8 mouse cellular contexts compared by ENCODE assay signal in the genomic region with DNA sequence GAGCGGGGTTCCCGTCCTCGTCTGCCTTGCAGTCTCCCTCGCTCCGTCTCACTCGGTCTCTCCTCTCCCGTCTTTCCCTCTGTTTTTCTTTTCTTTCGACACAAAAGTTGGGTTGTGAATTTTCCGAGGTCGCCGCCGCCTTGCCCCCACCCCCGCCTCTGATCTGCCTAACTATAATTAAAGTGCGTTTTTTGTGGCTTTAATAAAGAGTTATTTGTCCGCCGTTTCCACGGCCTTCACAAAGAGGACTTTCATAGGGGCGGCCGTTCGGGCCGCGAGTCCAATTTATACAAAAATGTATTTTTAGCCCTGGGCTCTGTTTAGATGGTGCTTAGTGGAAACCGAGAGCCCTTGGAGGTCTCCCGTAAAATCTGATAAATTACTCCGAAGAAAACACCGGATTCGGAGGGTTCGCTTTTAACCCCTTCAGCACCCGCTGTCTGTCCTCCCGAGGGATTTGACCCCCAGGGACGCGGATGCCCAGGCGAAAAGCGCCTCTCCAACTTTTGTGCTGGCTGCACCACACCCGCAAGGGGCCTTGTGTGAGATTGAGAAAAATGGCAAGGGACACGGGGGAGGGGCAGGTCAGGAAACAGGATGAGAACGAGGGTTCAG. TPM values are rescaled to one million over a fixed set of nuclear protein-coding genes. Genes with fewer than 3 reads are reported as not detected.
DNase-seq lines count a peak whose midpoint lies in the region; ATAC-seq and TF ChIP-seq lines count a peak whose summit lies in the region.

No protein-coding gene starts in this region.

- no peak for DNase-seq in lung, postnatal 4 days
- no peak for DNase-seq in ovary, adult 18-20 months (ENCODE audit: low spot score)
- no peak for DNase-seq in thymus, postnatal 14 days

- H3K9ac ChIP-seq in lung, embryonic 15.5 days, result 0 out of 2 replicates have a peak overlapping the region, but pooled peaks have one; percentile 21
- H3K9ac ChIP-seq in heart, embryonic 11.5 days (ENCODE audit: low read depth, low read length), result no peak overlapping the region
- peak overlapping the region; percentile 93 for H3K9ac ChIP-seq in limb, embryonic 12.5 days (replicated peaks)

- ATAC-seq in lung, embryonic 15.5 days (ENCODE audit: borderline replicate concordance, extremely low read depth, low FRiP score, low TSS enrichment), result no peak
- no peak for ATAC-seq in heart, embryonic 11.5 days (replicated peaks; ENCODE audit: insufficient number of reproducible peaks, low FRiP score, low TSS enrichment)
- ATAC-seq in limb, embryonic 12.5 days (ENCODE audit: insufficient number of reproducible peaks, insufficient read depth, low FRiP score, low TSS enrichment, low read depth), result no peak
- ATAC-seq in megakaryocyte-erythroid progenitor cell, adult 5-6 weeks (replicated peaks; ENCODE audit: low FRiP score, low TSS enrichment, poor library complexity, severe bottlenecking), result no peak

- H3K4me1 ChIP-seq in lung, embryonic 15.5 days, result peaks cover 85% of the 10 kb centered on the region
- peaks cover 44% of the 10 kb centered on the region for H3K4me1 ChIP-seq in heart, embryonic 11.5 days (ENCODE audit: control insufficient read depth, insufficient read depth, low read length)
- H3K4me1 ChIP-seq in limb, embryonic 12.5 days (replicated peaks), result peaks cover 65% of the 10 kb centered on the region
- H3K4me1 ChIP-seq in small intestine, adult 2 months (ENCODE audit: control insufficient read depth, insufficient read depth, insufficient read length, low read length), result peaks cover 13% of the 10 kb centered on the region

- H3K36me3 ChIP-seq in lung, embryonic 15.5 days, result no peaks in the 10 kb centered on the region
- H3K36me3 ChIP-seq in heart, embryonic 11.5 days (ENCODE audit: control insufficient read depth, insufficient read depth, low read length), result no peaks in the 10 kb centered on the region
- H3K36me3 ChIP-seq in limb, embryonic 12.5 days, result peaks cover 30% of the 10 kb centered on the region
- H3K36me3 ChIP-seq in small intestine, adult 2 months (ENCODE audit: control insufficient read depth, insufficient read depth, low read length), result no peaks in the 10 kb centered on the region

- H3K4me3 ChIP-seq in lung, embryonic 15.5 days, result peak overlapping the region; percentile 49
- peak overlapping the region; percentile 42 for H3K4me3 ChIP-seq in heart, embryonic 11.5 days (ENCODE audit: low read depth, low read length)
- H3K4me3 ChIP-seq in limb, embryonic 12.5 days (replicated peaks), result peak overlapping the region; percentile 76
- H3K4me3 ChIP-seq in small intestine, adult 2 months (ENCODE audit: low read depth, low read length), result peak overlapping the region; percentile 51

- H3K4me2 ChIP-seq in lung, embryonic 15.5 days, result peak overlapping the region; percentile 97
- peak overlapping the region; percentile 81 for H3K4me2 ChIP-seq in heart, embryonic 11.5 days
- H3K4me2 ChIP-seq in limb, embryonic 12.5 days, result peak overlapping the region; percentile 88

- under 1% methylated on average over 37 of the region's 37 CpGs for WGBS in lung, embryonic 15.5 days
- under 1% methylated on average over 37 of the region's 37 CpGs for WGBS in heart, embryonic 11.5 days (ENCODE audit: insufficient replicate concordance)
- WGBS in limb, embryonic 12.5 days, result under 1% methylated on average over 37 of the region's 37 CpGs
- WGBS in small intestine, adult 2 months, result 2% methylated on average over 37 of the region's 37 CpGs

- TF ChIP-seq POLR2A in small intestine, adult 2 months (IDR thresholded peaks at IDR 0.05; ENCODE audit: low read depth, low read length), result no peak

- peaks cover 98% of the 10 kb centered on the region for H3K27me3 ChIP-seq in lung, embryonic 15.5 days
- peaks cover 90% of the 10 kb centered on the region for H3K27me3 ChIP-seq in heart, embryonic 11.5 days (ENCODE audit: control insufficient read depth, insufficient read depth, low read length)
- H3K27me3 ChIP-seq in limb, embryonic 12.5 days, result peaks cover 38% of the 10 kb centered on the region
- peaks cover 81% of the 10 kb centered on the region for H3K27me3 ChIP-seq in small intestine, adult 2 months (ENCODE audit: control insufficient read depth, insufficient read depth, low read length)

- H3K27ac ChIP-seq in lung, embryonic 15.5 days, result no peak overlapping the region
- H3K27ac ChIP-seq in heart, embryonic 11.5 days (ENCODE audit: low read depth, low read length), result no peak overlapping the region
- H3K27ac ChIP-seq in limb, embryonic 12.5 days, result peak overlapping the region; percentile 97
- H3K27ac ChIP-seq in small intestine, adult 2 months (ENCODE audit: insufficient read depth, low read depth, low read length), result no peak overlapping the region

- no peaks in the 10 kb centered on the region for H3K9me3 ChIP-seq in lung, embryonic 15.5 days
- H3K9me3 ChIP-seq in heart, embryonic 11.5 days (replicated peaks; ENCODE audit: control insufficient read depth, low read length), result no peaks in the 10 kb centered on the region
- no peaks in the 10 kb centered on the region for H3K9me3 ChIP-seq in limb, embryonic 12.5 days

- TF ChIP-seq CTCF in small intestine, adult 2 months (IDR thresholded peaks at IDR 0.05; ENCODE audit: extremely low read depth, insufficient read length, insufficient replicate concordance, low read depth, low read length), result no peak

RNA-seq across cellular contexts. Expression of a gene that starts 7.9 kb away (rescaled TPM):
- polyA plus RNA-seq in lung, embryonic 15.5 days (2015; fragmentation: Nextera tagmentation; extraction: Ambion mirVana), result 3.1 and 3.2 TPM in 2 replicates
- 1.3 and 1.7 TPM in 2 replicates for polyA plus RNA-seq in heart, embryonic 11.5 days (2014; fragmentation: Nextera tagmentation; extraction: Ambion mirVana)
- 44.8 and 45.4 TPM in 2 replicates for polyA plus RNA-seq in limb, embryonic 12.5 days (2016; fragmentation: Nextera tagmentation; extraction: Ambion mirVana)
- polyA plus RNA-seq in small intestine, adult 2 months (2012; rRNA removed), result 2.6 and 3.0 TPM in 2 replicates
- total RNA-seq in megakaryocyte-erythroid progenitor cell, adult 5-6 weeks (2014; fragmentation: Nextera tagmentation), result not detected in 2 replicates
- not detected in 2 replicates for total RNA-seq in megakaryocyte-erythroid progenitor cell, adult 5-6 weeks (2017)

Comparison
In these comparisons a context has a peak if more than half of its experiments do, and no peak if none do; other contexts are left out.
1. RNA of a gene that starts 7.9 kb away (polyA plus RNA-seq): 44.8 to 45.4 TPM in limb, embryonic 12.5 days; 3.1 to 3.2 TPM in lung, embryonic 15.5 days, 2.6 to 3.0 TPM in small intestine, adult 2 months and 1.3 to 1.7 TPM in heart, embryonic 11.5 days; every median in the first group is over 10 times any median in the second.
2. Peak in every context shown above with its lines, with median percentiles within 50 percentile points of each other: H3K4me2 ChIP-seq and H3K4me3 ChIP-seq.